17 mouse cellular contexts compared by ENCODE assay signal in genomic region chr2:142264697-142265096, GRCm38 (mm10).
"Had no signal": no experiment of that assay in that cellular context is flagged by ENCODE, and none has a peak within 500 bp of the region (broad histone marks: within the 10 kb centered on the region; RNA-seq: fewer than 3 reads in every experiment).

No protein-coding gene starts in this region.

- DNase-seq: left cerebral cortex, postnatal 4 days; liver; liver, embryonic 13.5 days; liver, postnatal 0 days; lung, adult 18-20 months; lung, adult 2 months; lung, embryonic 14.5 days; lung, postnatal 10 days; lung, postnatal 14 days; lung, postnatal 36 days; lung, postnatal 4 days; midbrain, embryonic 14.5 days had no signal

- ATAC-seq: liver, embryonic 12.5 days; liver, postnatal 0 days; lung, postnatal 0 days; midbrain, embryonic 13.5 days; midbrain, embryonic 15.5 days; midbrain, embryonic 16.5 days had no signal
